Mouse (Mus musculus) MEL (cell line): ENCODE data around the gene Gabbr2.

Experiments used
- CTCF ChIP-seq, 3 experiments: IDR thresholded peaks in 2 of 3; conservative IDR thresholded peaks in 1 of 3; 2 replicates each; pipeline ENCODE4 v1.5.1; 2011 to 2012; ENCODE audit warnings: low read length in 3 of 3, low read depth in 2 of 3, mild to moderate bottlenecking in 2 of 3, improper control_type of control experiment in 1 of 3, inconsistent platforms in 1 of 3, mixed read lengths in 1 of 3, moderate library complexity in 1 of 3; ENCODE audit not compliant: control insufficient read depth in 1 of 3, insufficient read depth in 1 of 3, poor library complexity in 1 of 3, severe bottlenecking in 1 of 3
- ELF1 ChIP-seq: IDR thresholded peaks from 2 replicates; pipeline ENCODE4 v1.6.1; 2014; ENCODE audit warnings: low read depth, mild to moderate bottlenecking, inconsistent platforms, low read length, improper control_type of control experiment, moderate library complexity
- EP300 ChIP-seq, 2 experiments: IDR thresholded peaks; 2 replicates each; pipeline ENCODE4 v1.6.1; 2011; ENCODE audit warnings: improper control_type of control experiment in 2 of 2, low read length in 2 of 2, low read depth in 1 of 2, mild to moderate bottlenecking in 1 of 2
- GATA1 ChIP-seq: IDR thresholded peaks from 2 replicates; pipeline ENCODE4 v1.6.1; 2011; ENCODE audit warnings: low read depth, low read length, improper control_type of control experiment
- MAX ChIP-seq: IDR thresholded peaks from 2 replicates; pipeline ENCODE4 v1.6.1; 2011; ENCODE audit warnings: low read length, improper control_type of control experiment
- MYC ChIP-seq: IDR thresholded peaks from 2 replicates; pipeline ENCODE4 v1.6.1; 2011; ENCODE audit warnings: low read depth, mild to moderate bottlenecking, low read length, improper control_type of control experiment, moderate library complexity
- NELFE ChIP-seq: IDR thresholded peaks from 2 replicates; pipeline ENCODE4 v1.6.1; 2011; ENCODE audit warnings: low read depth, low read length, improper control_type of control experiment
- POLR2A ChIP-seq, 2 experiments: IDR thresholded peaks; 2 replicates each; pipeline ENCODE4 v1.6.1; 2011 to 2012; ENCODE audit warnings: low read length in 2 of 2, mild to moderate bottlenecking in 2 of 2, control low read depth in 1 of 2, improper control_type of control experiment in 1 of 2, low read depth in 1 of 2, moderate library complexity in 1 of 2; ENCODE audit not compliant: control insufficient read depth in 1 of 2, insufficient read depth in 1 of 2, poor library complexity in 1 of 2
- RCOR1 ChIP-seq: IDR thresholded peaks from 2 replicates; pipeline ENCODE4 v1.6.1; 2012; ENCODE audit warnings: low read depth, mild to moderate bottlenecking, inconsistent platforms, low read length, improper control_type of control experiment
- TBP ChIP-seq: IDR thresholded peaks from 2 replicates; pipeline ENCODE4 v1.8.0; 2011; ENCODE audit warnings: low read depth, low read length, improper control_type of control experiment
- UBTF ChIP-seq: IDR thresholded peaks from 2 replicates; pipeline ENCODE4 v1.6.1; 2012; ENCODE audit warnings: low read depth, mild to moderate bottlenecking, inconsistent platforms, low read length, improper control_type of control experiment, moderate library complexity, borderline replicate concordance; ENCODE audit not compliant: insufficient read depth
- USF1 ChIP-seq: IDR thresholded peaks from 2 replicates; pipeline ENCODE4 v1.6.1; 2014; ENCODE audit warnings: low read depth, mild to moderate bottlenecking, inconsistent platforms, low read length, improper control_type of control experiment, moderate library complexity
- ZNF384 ChIP-seq: IDR thresholded peaks from 2 replicates; pipeline ENCODE4 v1.6.1; 2012; ENCODE audit warnings: low read depth, mild to moderate bottlenecking, inconsistent platforms, low read length, improper control_type of control experiment

DNA sequence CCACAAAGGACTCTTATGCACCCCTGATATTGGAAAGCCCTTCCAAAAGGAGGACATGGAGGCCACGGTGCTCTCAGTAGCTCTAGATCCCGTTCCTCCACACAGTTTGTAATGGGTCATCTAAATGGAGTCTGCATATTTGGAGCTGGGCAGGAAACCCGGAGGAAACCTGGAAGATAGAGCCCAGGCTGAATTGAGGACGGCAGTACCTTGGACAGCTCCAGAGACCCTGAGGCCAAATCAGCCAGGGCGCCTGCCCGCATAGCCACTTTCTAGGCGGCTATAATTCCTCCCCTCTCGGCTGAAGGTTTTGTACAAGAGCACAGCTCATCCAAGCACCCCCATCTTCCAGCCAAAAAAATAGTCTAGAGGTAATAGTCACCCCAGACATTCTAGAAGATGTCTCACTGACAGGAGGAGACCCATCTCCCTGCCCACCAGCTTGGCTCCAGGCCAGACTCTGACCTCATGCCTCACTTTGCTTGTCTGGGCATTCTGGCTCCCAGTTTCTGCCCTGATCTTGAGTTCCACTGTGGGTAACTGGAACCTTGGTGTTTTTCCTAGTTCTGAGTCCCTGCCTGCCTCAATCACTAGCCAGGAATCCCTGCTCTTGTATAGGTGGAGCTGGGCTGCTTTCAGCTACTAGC lies 1.3 kb upstream of the Gabbr2 start:
- TF ChIP-seq UBTF = no peak
- no peak for TF ChIP-seq ZNF384
- no peak for TF ChIP-seq ELF1
- TF ChIP-seq POLR2A (IDR thresholded peaks at IDR 0.05; ENCODE audit: control insufficient read depth in 1 of 2, insufficient read depth in 1 of 2, low read depth in 1 of 2, low read length in 2 of 2, poor library complexity in 1 of 2) = no peak
- TF ChIP-seq GATA1 = no peak
- no peak for TF ChIP-seq RCOR1
- no peak for TF ChIP-seq CTCF (IDR thresholded peaks at IDR 0.05 in 2 of 3, conservative IDR thresholded peaks at IDR 0.05 in 1 of 3; ENCODE audit: control insufficient read depth in 1 of 3, insufficient read depth in 1 of 3, low read depth in 2 of 3, low read length in 3 of 3, poor library complexity in 1 of 3, severe bottlenecking in 1 of 3)
- no peak for TF ChIP-seq TBP
- TF ChIP-seq NELFE = no peak
- TF ChIP-seq MYC = no peak
- TF ChIP-seq MAX = no peak
- TF ChIP-seq EP300 (IDR thresholded peaks at IDR 0.05; ENCODE audit: low read depth in 1 of 2, low read length in 2 of 2) = no peak
- TF ChIP-seq USF1 = no peak
